Mouse (Mus musculus): ENCODE measurements around the gene Flii. TPM values are rescaled to one million over a fixed set of nuclear protein-coding genes. Genes with fewer than 3 reads are reported as not detected.

Flii gene
- polyA plus RNA-seq, 1 experiment from 2014 or later = 68.1 TPM

GRCm38 (mm10) chr11:60712040-60712439 lies 15.0 kb downstream of the Flii start:
- no peak overlapping the region for H3K9ac ChIP-seq
- ATAC-seq (ENCODE audit: low FRiP score, low read depth) = no peak
- no peak overlapping the region for H3K4me2 ChIP-seq (replicated peaks)
- H3K9me3 ChIP-seq = no peaks in the 10 kb centered on the region
- no peaks in the 10 kb centered on the region for H3K4me1 ChIP-seq
- H3K4me3 ChIP-seq = no peak overlapping the region
- 92% methylated on average over 18 of the region's 18 CpGs for WGBS
- H3K27ac ChIP-seq = no peak overlapping the region
- peaks cover 100% of the 10 kb centered on the region for H3K36me3 ChIP-seq
- no peaks in the 10 kb centered on the region for H3K27me3 ChIP-seq

GRCm38 (mm10) chr11:60711218-60711617 lies 15.8 kb downstream of the Flii start:
- WGBS = 92% methylated on average over 17 of the region's 17 CpGs

DNA sequence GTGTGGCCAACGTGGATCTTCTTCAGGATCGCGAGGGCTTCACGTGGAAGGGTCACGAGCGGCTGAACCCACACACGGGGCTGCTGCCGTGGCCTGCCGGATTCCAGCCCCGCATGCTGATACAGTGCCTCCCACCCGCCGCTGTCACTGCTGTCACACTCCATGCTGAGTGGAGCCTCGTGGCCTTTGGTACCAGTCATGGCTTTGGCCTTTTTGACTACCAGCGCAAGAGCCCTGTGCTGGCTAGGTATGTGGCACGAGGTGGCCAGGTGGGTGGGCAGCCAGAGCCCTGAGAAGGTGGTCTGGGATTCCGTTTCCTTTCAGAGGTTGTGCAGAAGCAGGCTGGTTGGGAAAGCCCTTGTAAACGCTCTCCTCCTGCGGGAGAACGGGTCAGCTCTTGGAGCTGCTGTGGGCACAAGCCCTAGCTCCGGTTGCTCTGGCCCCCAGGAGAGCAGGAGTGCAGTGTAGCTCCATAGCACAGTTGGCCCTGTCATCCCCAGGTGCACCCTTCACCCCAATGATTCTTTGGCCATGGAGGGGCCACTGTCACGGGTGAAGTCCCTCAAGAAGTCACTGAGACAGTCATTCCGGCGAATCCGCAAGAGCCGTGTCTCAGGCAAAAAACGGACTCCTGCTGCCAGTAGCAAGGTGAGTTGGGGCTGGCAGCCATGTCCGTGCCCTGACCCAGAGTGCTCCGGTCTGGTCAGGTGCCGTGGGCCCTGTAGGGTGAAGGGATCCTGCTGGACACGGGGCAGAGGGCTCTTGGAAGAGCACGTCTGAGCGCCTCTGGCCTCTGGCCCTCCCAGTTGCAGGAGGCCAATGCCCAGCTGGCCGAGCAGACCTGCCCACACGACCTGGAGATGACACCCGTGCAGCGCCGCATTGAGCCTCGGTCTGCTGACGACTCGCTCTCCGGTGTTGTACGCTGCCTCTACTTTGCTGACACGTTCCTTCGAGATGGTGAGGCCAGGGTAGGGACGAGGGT lies 17.3 kb downstream of the Flii start:
- H3K9me3 ChIP-seq = no peaks in the 10 kb centered on the region
- no peaks in the 10 kb centered on the region for H3K4me1 ChIP-seq
- H3K27ac ChIP-seq = no peak overlapping the region
- H3K36me3 ChIP-seq = peaks cover 100% of the 10 kb centered on the region
- WGBS = 92% methylated on average over 45 of the region's 45 CpGs
- H3K27me3 ChIP-seq = no peaks in the 10 kb centered on the region
- ATAC-seq (ENCODE audit: low FRiP score, low read depth) = no peak
- no peak overlapping the region for H3K4me2 ChIP-seq (replicated peaks)
- no peak overlapping the region for H3K4me3 ChIP-seq
- no peak overlapping the region for H3K9ac ChIP-seq

More at GRCm38 (mm10) chr11:60711218-60711617, 15.8 kb downstream of the Flii start:
- Histone ChIP-seq H3K9ac (no peak overlapping the region), H3K4me2 (replicated peaks) (no peak overlapping the region), H3K4me1 (no peaks in the 10 kb centered on the region), H3K27me3 (no peaks in the 10 kb centered on the region), H3K36me3 (peaks cover 100% of the 10 kb centered on the region), H3K4me3 (no peak overlapping the region), H3K9me3 (no peaks in the 10 kb centered on the region), H3K27ac (no peak overlapping the region)
- no peak for ATAC-seq (ENCODE audit: low FRiP score, low read depth)

DNA sequence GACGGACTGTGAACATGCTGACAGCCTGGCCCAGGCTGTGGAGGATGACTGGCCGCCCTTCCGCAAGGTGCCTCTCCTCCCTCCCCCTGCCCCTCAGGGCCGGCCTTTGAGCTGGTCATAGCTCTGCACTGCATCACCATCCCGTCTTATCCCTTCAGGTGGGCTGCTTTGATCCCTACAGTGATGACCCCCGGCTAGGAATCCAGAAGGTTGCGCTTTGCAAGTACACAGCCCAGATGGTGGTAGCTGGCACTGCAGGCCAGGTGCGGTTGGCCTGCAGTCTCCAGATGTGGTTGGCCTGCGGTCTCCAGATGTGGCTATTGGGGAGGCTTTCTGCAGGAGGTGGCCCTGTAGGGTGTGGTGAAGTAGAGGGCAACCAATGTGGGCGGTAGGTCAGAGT lies 18.4 kb downstream of the Flii start:
- WGBS = 84% methylated on average over 10 of the region's 10 CpGs
- Histone ChIP-seq H3K4me3 (no peak overlapping the region), H3K36me3 (peaks cover 100% of the 10 kb centered on the region), H3K9me3 (no peaks in the 10 kb centered on the region), H3K9ac (no peak overlapping the region), H3K4me1 (no peaks in the 10 kb centered on the region), H3K27me3 (no peaks in the 10 kb centered on the region), H3K27ac (no peak overlapping the region), H3K4me2 (replicated peaks) (no peak overlapping the region)
- no peak for ATAC-seq (ENCODE audit: low FRiP score, low read depth)

DNA sequence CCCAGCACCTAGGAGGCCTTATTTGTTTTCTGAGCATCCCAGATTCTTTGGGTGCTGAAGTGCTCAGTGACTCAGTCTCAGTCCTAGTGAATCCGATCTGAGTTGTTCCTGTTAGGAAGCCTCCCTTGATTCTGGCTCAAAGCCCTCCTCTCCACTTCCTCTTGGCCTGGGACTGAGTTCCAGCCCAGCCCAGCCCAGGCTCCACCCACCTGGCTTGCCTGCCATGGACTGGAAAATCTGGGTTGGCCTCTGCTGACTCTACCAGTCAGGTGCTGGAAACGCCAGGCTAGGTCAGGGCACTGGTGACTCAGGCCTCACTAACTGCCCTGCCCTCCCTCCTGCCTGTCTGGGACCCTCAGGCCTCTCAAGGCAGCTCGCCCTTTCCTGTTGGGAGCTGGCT lies 19.4 kb downstream of the Flii start:
- Histone ChIP-seq H3K4me3 (no peak overlapping the region), H3K27ac (no peak overlapping the region), H3K9ac (no peak overlapping the region), H3K4me2 (replicated peaks) (no peak overlapping the region), H3K27me3 (no peaks in the 10 kb centered on the region), H3K36me3 (peaks cover 98% of the 10 kb centered on the region), H3K4me1 (peaks cover 7% of the 10 kb centered on the region), H3K9me3 (no peaks in the 10 kb centered on the region)
- 80% methylated on average over 3 of the region's 3 CpGs for WGBS
- ATAC-seq (ENCODE audit: low FRiP score, low read depth) = no peak

DNA sequence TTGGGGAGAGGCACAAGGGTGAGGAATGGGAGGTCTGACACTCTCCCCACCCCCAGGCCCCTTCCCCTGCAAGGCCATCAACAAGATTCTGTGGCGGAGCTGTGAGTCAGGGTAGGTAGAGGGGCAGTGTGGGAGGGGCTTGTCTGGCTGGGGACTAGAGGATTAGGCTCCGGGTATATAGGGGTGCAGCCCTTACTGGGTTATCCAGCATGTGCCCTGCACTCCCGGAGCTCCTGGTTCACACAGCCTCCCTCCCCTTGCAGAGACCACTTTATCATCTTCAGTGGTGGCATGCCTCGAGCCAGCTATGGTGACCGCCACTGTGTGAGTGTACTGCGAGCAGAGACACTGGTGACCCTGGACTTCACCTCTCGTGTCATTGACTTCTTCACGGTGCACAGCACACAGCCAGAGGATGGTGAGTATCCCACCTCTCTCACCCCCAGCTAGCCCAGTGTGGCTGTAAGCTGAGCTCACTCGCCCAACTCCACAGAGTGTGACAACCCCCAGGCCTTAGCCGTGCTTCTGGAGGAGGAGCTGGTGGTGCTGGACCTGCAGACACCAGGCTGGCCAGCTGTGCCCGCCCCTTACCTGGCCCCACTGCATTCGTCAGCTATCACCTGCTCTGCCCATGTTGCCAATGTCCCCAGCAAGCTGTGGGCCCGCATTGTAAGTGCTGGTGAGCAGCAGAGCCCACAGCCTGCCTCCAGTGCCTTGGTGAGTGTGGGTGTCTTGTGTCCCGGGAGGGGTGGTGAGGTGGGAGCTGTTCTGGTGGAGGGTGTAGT lies 20.2 kb downstream of the Flii start:
- peaks cover 93% of the 10 kb centered on the region for H3K36me3 ChIP-seq
- H3K9me3 ChIP-seq = no peaks in the 10 kb centered on the region
- WGBS = 82% methylated on average over 14 of the region's 14 CpGs
- no peak overlapping the region for H3K9ac ChIP-seq
- peaks cover 15% of the 10 kb centered on the region for H3K4me1 ChIP-seq
- no peak overlapping the region for H3K27ac ChIP-seq
- ATAC-seq (ENCODE audit: low FRiP score, low read depth) = no peak
- no peak overlapping the region for H3K4me3 ChIP-seq
- no peak overlapping the region for H3K4me2 ChIP-seq (replicated peaks)
- no peaks in the 10 kb centered on the region for H3K27me3 ChIP-seq

DNA sequence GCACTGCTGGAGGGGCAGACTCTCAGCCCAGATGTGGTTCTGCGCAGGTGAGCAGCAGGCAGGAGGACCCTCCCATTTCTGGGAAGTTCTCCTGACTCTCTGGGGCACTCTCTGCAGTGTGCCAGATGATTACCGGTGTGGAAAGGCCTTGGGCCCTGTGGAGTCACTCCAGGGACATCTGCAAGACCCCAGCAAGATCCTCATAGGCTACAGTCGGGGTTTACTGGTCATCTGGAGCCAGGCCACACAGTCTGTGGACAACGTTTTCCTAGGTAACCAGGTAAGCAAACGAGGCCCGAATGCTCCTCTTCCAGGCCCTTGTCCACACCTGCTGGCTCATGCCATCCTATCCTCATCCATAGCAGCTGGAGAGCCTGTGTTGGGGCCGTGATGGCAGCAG lies 21.0 kb downstream of the Flii start:
- Histone ChIP-seq H3K4me3 (no peak overlapping the region), H3K36me3 (peaks cover 85% of the 10 kb centered on the region), H3K27ac (no peak overlapping the region), H3K9ac (no peak overlapping the region), H3K4me2 (replicated peaks) (no peak overlapping the region), H3K9me3 (no peaks in the 10 kb centered on the region), H3K4me1 (peaks cover 22% of the 10 kb centered on the region), H3K27me3 (no peaks in the 10 kb centered on the region)
- WGBS = 90% methylated on average over 7 of the region's 7 CpGs
- no peak for ATAC-seq (ENCODE audit: low FRiP score, low read depth)

DNA sequence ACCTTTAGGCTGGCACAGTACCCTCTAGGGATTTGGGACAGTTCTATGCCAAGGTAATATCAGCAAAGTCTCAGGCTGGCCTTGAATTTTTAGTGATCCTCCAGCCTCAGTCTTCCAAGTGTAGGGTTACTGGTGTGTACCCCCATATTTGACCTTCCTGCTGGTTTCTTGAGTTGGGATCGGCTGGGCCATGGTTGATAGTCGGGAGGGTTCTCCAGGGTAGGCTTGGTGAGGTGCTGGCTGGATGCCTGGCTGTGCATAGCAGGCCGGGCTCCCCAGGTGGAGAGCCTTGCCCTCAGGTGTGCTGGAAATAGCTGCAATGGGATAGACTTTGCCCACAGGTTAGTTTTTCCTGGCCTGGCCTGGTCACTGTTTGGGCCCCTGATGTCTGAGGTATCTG lies 21.8 kb downstream of the Flii start:
- H3K36me3 ChIP-seq = peaks cover 77% of the 10 kb centered on the region

GRCm38 (mm10) chr11:60704023-60704880 lies 22.8 kb downstream of the Flii start:
- ATAC-seq (ENCODE audit: low FRiP score, low read depth) = no peak
- 93% methylated on average over 19 of the region's 19 CpGs for WGBS

More for the DNA sequence above, 21.8 kb downstream of the Flii start:
- Histone ChIP-seq H3K27ac (no peak overlapping the region), H3K27me3 (no peaks in the 10 kb centered on the region), H3K9ac (no peak overlapping the region), H3K9me3 (no peaks in the 10 kb centered on the region), H3K4me2 (replicated peaks) (no peak overlapping the region), H3K4me3 (no peak overlapping the region), H3K4me1 (peaks cover 30% of the 10 kb centered on the region)
- WGBS = 85% methylated on average over 3 of the region's 3 CpGs
- ATAC-seq (ENCODE audit: low FRiP score, low read depth) = no peak

GRCm38 (mm10) chr11:60703131-60703530 lies 23.9 kb downstream of the Flii start:
- H3K9me3 ChIP-seq = no peaks in the 10 kb centered on the region
- ATAC-seq (ENCODE audit: low FRiP score, low read depth) = no peak
- H3K4me3 ChIP-seq = no peak overlapping the region
- H3K36me3 ChIP-seq = peaks cover 56% of the 10 kb centered on the region
- peaks cover 40% of the 10 kb centered on the region for H3K4me1 ChIP-seq
- H3K27me3 ChIP-seq = no peaks in the 10 kb centered on the region
- H3K4me2 ChIP-seq (replicated peaks) = no peak overlapping the region
- H3K9ac ChIP-seq = no peak overlapping the region
- H3K27ac ChIP-seq = no peak overlapping the region
- 49% methylated on average over 4 of the region's 4 CpGs for WGBS

More at GRCm38 (mm10) chr11:60704023-60704880, 22.8 kb downstream of the Flii start:
- Histone ChIP-seq H3K9me3 (no peaks in the 10 kb centered on the region), H3K9ac (peak overlapping the region; percentile 13; the same call in 1 of the 2 replicates), H3K27ac (no peak overlapping the region), H3K4me2 (replicated peaks) (no peak overlapping the region), H3K4me3 (no peak overlapping the region), H3K36me3 (peaks cover 67% of the 10 kb centered on the region), H3K4me1 (peaks cover 30% of the 10 kb centered on the region), H3K27me3 (no peaks in the 10 kb centered on the region)

- Histone ChIP-seq H3K9me3 (no peaks in the 10 kb centered on the region), H3K27me3 (no peaks in the 10 kb centered on the region), H3K27ac (no peak overlapping the region), H3K4me3 (peak overlapping the region; percentile 7; the same call in 1 of the 2 replicates), H3K9ac (no peak overlapping the region; the same call in 1 of the 2 replicates), H3K4me1 (peaks cover 40% of the 10 kb centered on the region), H3K36me3 (peaks cover 41% of the 10 kb centered on the region), H3K4me2 (replicated peaks) (peak overlapping the region; percentile 90; the same call in 1 of the 2 replicates)
- no peak for ATAC-seq (ENCODE audit: low FRiP score, low read depth)
- 94% methylated on average over 2 of the region's 4 CpGs for WGBS
These were observed 25.5 kb downstream of the Flii start for GRCm38 (mm10) chr11:60701611-60702010.

Measured in limb, embryonic 13.5 days (tissue).